Mouse (Mus musculus): ENCODE data around the gene Gm5089.

GRCm38 (mm10) chr14:122406541-122407219 lies 44.2 kb downstream of the Gm5089 start:
- TF ChIP-seq POLR2A (IDR thresholded peaks at IDR 0.05; ENCODE audit: low read depth, low read length) (no peak), CTCF (IDR thresholded peaks at IDR 0.05; ENCODE audit: extremely low read depth, insufficient read length, insufficient replicate concordance, low read depth, low read length) (no peak)
